Comparison of ENCODE assay signal across 18 mouse cellular contexts in genomic region chr7:19328425-19328824, GRCm38 (mm10). TPM values are rescaled to one million over a fixed set of nuclear protein-coding genes. Genes with fewer than 3 reads are reported as not detected.
DNase-seq lines count a peak whose midpoint lies in the region; ATAC-seq and TF ChIP-seq lines count a peak whose summit lies in the region.
"Had no signal": no experiment of that assay in that cellular context is flagged by ENCODE, and none has a peak within 500 bp of the region (broad histone marks: within the 10 kb centered on the region; RNA-seq: fewer than 3 reads in every experiment).

No protein-coding gene starts in this region.

- no peaks in the 10 kb centered on the region for H3K79me2 ChIP-seq in liver, adult 2 months (ENCODE audit: control insufficient read depth, insufficient read depth, low read length)

- no peak overlapping the region for H3K9ac ChIP-seq in liver, adult 2 months (ENCODE audit: low read depth, low read length)
- H3K9ac ChIP-seq: forebrain, embryonic 15.5 days; liver, embryonic 13.5 days had no signal

- peak; percentile 41 for TF ChIP-seq CTCF in gastrocnemius, adult 2 months (IDR thresholded peaks at IDR 0.05)
- peak; percentile 23; the same call in 1 of the 2 replicates for TF ChIP-seq CTCF in liver, adult 2 months (IDR thresholded peaks at IDR 0.05; ENCODE audit: low read depth, low read length)
- TF ChIP-seq CTCF in E14TG2a.4 (conservative IDR thresholded peaks at IDR 0.05; ENCODE audit: low read length): peak; percentile 69

- H3K4me3 ChIP-seq in gastrocnemius, adult 2 months: no peak overlapping the region
- H3K4me3 ChIP-seq in liver, adult 2 months (ENCODE audit: insufficient read depth, low read depth, low read length): no peak overlapping the region
- no peak overlapping the region for H3K4me3 ChIP-seq in E14TG2a.4 (replicated peaks; ENCODE audit: low read length)
- H3K4me3 ChIP-seq: forebrain, embryonic 15.5 days; heart, embryonic 12.5 days; liver, embryonic 13.5 days had no signal

- no peaks in the 10 kb centered on the region for H3K9me3 ChIP-seq in E14TG2a.4 (ENCODE audit: low read length)
- H3K9me3 ChIP-seq: forebrain, embryonic 15.5 days had no signal

- intact Hi-C loops in gastrocnemius, adult 2 months (cut with DNase I): no loop called here

- TF ChIP-seq POLR2A in liver, adult 2 months (IDR thresholded peaks at IDR 0.05; ENCODE audit: extremely low read depth, insufficient read depth, low read length): no peak

- DNase-seq in gastrocnemius, adult 2 months: no peak
- no peak for DNase-seq in gastrocnemius, postnatal 4 days (ENCODE audit: low spot score in 2 of 2)
- no peak for DNase-seq in liver, adult 2 months (ENCODE audit: extremely low read depth, low read depth, low spot score)
- no peak for DNase-seq in liver
- peak; percentile 60 for DNase-seq in naive thymus-derived CD4-positive, alpha-beta T cell, adult 2 months (ENCODE audit: low read depth)
- DNase-seq in testis, postnatal 10 days (ENCODE audit: low spot score): no peak
- DNase-seq: adrenal gland, postnatal 36 days; gastrocnemius, postnatal 10 days; kidney, adult 8-10 months; liver, embryonic 13.5 days; spleen, adult 18-20 months had no signal

- H3K27ac ChIP-seq in gastrocnemius, adult 2 months: no peak overlapping the region
- H3K27ac ChIP-seq in liver, adult 2 months (replicated peaks; ENCODE audit: insufficient read depth, low read depth, low read length): no peak overlapping the region
- H3K27ac ChIP-seq: forebrain, embryonic 15.5 days; liver, embryonic 13.5 days; macrophage had no signal

- no peaks in the 10 kb centered on the region for H3K36me3 ChIP-seq in liver, adult 2 months (ENCODE audit: control insufficient read depth, insufficient read depth, low read length)
- no peaks in the 10 kb centered on the region for H3K36me3 ChIP-seq in E14TG2a.4 (ENCODE audit: insufficient read depth, low read length)
- H3K36me3 ChIP-seq: forebrain, embryonic 15.5 days; heart, embryonic 12.5 days; liver, embryonic 13.5 days had no signal

- ATAC-seq in megakaryocyte, adult 5-6 weeks (ENCODE audit: poor library complexity, severe bottlenecking): no peak
- ATAC-seq: forebrain, embryonic 15.5 days had no signal

- H3K27me3 ChIP-seq in liver, adult 2 months (ENCODE audit: control insufficient read depth, insufficient read depth, low read length): no peaks in the 10 kb centered on the region
- H3K27me3 ChIP-seq in E14TG2a.4 (ENCODE audit: insufficient read depth, low read length): peaks cover 32% of the 10 kb centered on the region
- H3K27me3 ChIP-seq: forebrain, embryonic 15.5 days; heart, embryonic 12.5 days had no signal

- H3K4me1 ChIP-seq in liver, adult 2 months (ENCODE audit: control insufficient read depth, insufficient read depth, low read length): peaks cover 4% of the 10 kb centered on the region; the same call in 1 of the 2 replicates
- H3K4me1 ChIP-seq in E14TG2a.4 (replicated peaks; ENCODE audit: low read depth, low read length): peaks cover 36% of the 10 kb centered on the region

RNA-seq across cellular contexts. Expression of gene Ercc1, which starts 16.2 kb away (rescaled TPM):
- 10 to 100 TPM; 28.1 to 30.4 TPM for total RNA-seq in gastrocnemius, adult 2 months (2021)
- total RNA-seq in gastrocnemius, postnatal 4 days (2021): 10 to 100 TPM; 33.1 to 34.5 TPM
- 6.5 and 6.6 TPM in 2 replicates for total RNA-seq in liver, adult 2 months (2014; rRNA removed)
- polyA plus RNA-seq in liver, adult 2 months (2012; rRNA removed): 8.5 and 9.4 TPM in 2 replicates
- 18.9 and 26.4 TPM in 2 replicates for total RNA-seq in megakaryocyte, adult 5-6 weeks (2015)
- 17.5 and 21.4 TPM in 2 replicates for total RNA-seq in megakaryocyte, adult 5-6 weeks (2017)

RNA-seq across cellular contexts. Expression of gene Fosb, which starts 18.6 kb away (rescaled TPM):
- under 1 TPM; 0.22 to 0.59 TPM for total RNA-seq in gastrocnemius, adult 2 months (2021)
- 1 to 10 TPM; 2.5 to 3.8 TPM for total RNA-seq in gastrocnemius, postnatal 4 days (2021)
- 0.07 and 0.09 TPM in 2 replicates for total RNA-seq in liver, adult 2 months (2014; rRNA removed)
- polyA plus RNA-seq in liver, adult 2 months (2012; rRNA removed): 0.06 and 0.11 TPM in 2 replicates
- 24.0 and 25.4 TPM in 2 replicates for total RNA-seq in megakaryocyte, adult 5-6 weeks (2015)
- total RNA-seq in megakaryocyte, adult 5-6 weeks (2017): 26.9 and 30.4 TPM in 2 replicates
- polyA plus RNA-seq: hindbrain, embryonic 11.5 days; liver, embryonic 13.5 days; neural tube, embryonic 14.5 days had no signal

RNA-seq across cellular contexts. Expression of gene Cd3eap, which starts 30.9 kb away (rescaled TPM):
- 10 to 100 TPM; 11.4 to 11.5 TPM for total RNA-seq in gastrocnemius, adult 2 months (2021)
- 10 to 100 TPM in 1 of 2 experiments, 1 to 10 TPM in 1; 9.7 to 10.8 TPM for total RNA-seq in gastrocnemius, postnatal 4 days (2021)
- total RNA-seq in liver, adult 2 months (2014; rRNA removed): 1.3 and 1.7 TPM in 2 replicates
- 6.5 and 7.0 TPM in 2 replicates for polyA plus RNA-seq in liver, adult 2 months (2012; rRNA removed)
- 3.4 TPM in 2 replicates for total RNA-seq in megakaryocyte, adult 5-6 weeks (2015)
- total RNA-seq in megakaryocyte, adult 5-6 weeks (2017): 9.0 and 11.5 TPM in 2 replicates

RNA-seq across cellular contexts. Expression of gene Ppp1r13l, which starts 31.1 kb away (rescaled TPM):
- total RNA-seq in gastrocnemius, adult 2 months (2021): 1 to 10 TPM; 2.1 to 4.9 TPM
- 1 to 10 TPM; 4.6 to 6.6 TPM for total RNA-seq in gastrocnemius, postnatal 4 days (2021)
- total RNA-seq in liver, adult 2 months (2014; rRNA removed): 0.18 and 0.20 TPM in 2 replicates
- 3.0 and 4.6 TPM in 2 replicates for polyA plus RNA-seq in liver, adult 2 months (2012; rRNA removed)
- 4.1 and 4.2 TPM in 2 replicates for total RNA-seq in megakaryocyte, adult 5-6 weeks (2015)
- 0.45 TPM in 1 of 2 replicates, not detected in the other for total RNA-seq in megakaryocyte, adult 5-6 weeks (2017)

RNA-seq across cellular contexts. Expression of gene Rtn2, which starts 46.0 kb away (rescaled TPM):
- 1,000 to 10,000 TPM in 1 of 2 experiments, 100 to 1,000 TPM in 1; 987 to 1,150 TPM for total RNA-seq in gastrocnemius, adult 2 months (2021)
- total RNA-seq in gastrocnemius, postnatal 4 days (2021): 100 to 1,000 TPM; 473 to 501 TPM
- total RNA-seq in liver, adult 2 months (2014; rRNA removed): 0.27 and 0.65 TPM in 2 replicates
- 0.62 and 1.1 TPM in 2 replicates for polyA plus RNA-seq in liver, adult 2 months (2012; rRNA removed)
- total RNA-seq in megakaryocyte, adult 5-6 weeks (2015): 0.48 TPM in 1 of 2 replicates, not detected in the other
- total RNA-seq in megakaryocyte, adult 5-6 weeks (2017): not detected in 2 replicates

Comparison
In these comparisons a context has a peak if more than half of its experiments do, and no peak if none do; other contexts are left out.
1. RNA of gene Fosb, which starts 18.6 kb away (total RNA-seq): 24.0 to 30.4 TPM in megakaryocyte, adult 5-6 weeks; 2.5 to 3.8 TPM in gastrocnemius, postnatal 4 days, 0.22 to 0.59 TPM in gastrocnemius, adult 2 months and 0.07 to 0.09 TPM in liver, adult 2 months; every median in the first group is over 4 times any median in the second.
2. Peak in every context shown above with its lines, with median percentiles within 50 percentile points of each other: CTCF ChIP-seq.